Mouse (Mus musculus): ENCODE measurements at regions not wholly inside any gene's neighbourhood (a gene's known extent, or its start where the extent isn't known, plus 50 kb on each side); places are given as distances from the start of the nearest gene placed in this dataset.

DNA sequence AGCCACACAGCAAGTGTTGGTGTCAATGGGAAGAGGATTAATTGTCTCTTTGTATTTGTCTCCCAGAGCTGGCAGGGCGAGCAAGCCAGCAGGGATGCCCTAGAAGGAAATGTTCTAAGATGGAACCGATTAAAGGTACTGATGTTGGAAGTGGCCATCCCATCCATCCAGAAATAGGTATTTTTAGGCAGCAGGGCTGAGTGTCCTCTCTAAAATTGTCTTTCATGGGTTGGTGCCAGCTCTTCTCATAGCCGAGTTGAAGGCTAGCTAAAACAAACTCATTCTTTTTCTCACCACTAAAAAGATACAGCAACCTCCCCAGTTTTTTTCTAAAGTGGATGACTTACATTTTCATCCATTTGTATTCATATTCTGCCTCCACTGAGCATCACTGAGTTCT is 120.2 kb upstream of the Xylt1 start:
- no peak for DNase-seq (ENCODE audit: low read depth, low spot score)

DNA sequence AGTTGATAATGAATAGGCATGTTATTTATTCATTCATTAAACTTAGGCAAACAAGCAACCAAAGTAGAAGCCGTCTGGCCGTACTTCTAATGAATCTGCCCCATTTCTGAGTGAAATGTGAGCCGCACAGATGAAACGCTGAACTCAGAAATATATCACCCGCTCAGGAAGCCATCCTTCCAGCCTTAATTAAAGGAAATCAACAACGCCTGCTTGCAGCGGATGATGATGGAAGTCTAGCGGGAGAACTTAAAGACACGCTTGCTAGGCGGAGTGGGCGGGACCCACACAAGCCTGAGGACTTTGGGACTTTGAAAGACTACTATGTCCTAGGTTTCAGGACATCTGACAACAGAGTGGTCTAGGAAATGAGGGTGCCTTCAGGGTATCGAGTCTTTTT is 117.7 kb upstream of the Xylt1 start:
- DNase-seq (ENCODE audit: low read depth, low spot score): no peak

DNA sequence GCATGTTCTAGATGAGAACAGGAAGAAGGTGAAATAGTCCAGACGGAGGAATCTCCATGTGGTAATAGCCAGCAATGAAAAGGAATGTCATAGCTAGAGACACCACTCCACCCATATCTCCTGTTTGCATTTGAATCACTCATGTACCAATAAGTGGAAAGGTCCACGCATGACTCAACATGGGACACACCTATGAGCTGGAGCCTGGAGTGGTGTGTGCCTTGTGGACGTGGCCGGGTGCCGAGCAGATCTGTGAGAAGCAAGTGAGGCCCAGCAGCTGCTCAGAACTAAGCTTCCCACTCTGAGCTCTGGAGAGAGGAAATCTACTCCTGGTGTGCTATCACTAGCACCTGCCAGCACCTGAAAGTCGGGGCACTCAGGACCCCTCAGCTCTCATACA is 116.4 kb upstream of the Xylt1 start:
- DNase-seq (ENCODE audit: low read depth, low spot score): no peak

DNA sequence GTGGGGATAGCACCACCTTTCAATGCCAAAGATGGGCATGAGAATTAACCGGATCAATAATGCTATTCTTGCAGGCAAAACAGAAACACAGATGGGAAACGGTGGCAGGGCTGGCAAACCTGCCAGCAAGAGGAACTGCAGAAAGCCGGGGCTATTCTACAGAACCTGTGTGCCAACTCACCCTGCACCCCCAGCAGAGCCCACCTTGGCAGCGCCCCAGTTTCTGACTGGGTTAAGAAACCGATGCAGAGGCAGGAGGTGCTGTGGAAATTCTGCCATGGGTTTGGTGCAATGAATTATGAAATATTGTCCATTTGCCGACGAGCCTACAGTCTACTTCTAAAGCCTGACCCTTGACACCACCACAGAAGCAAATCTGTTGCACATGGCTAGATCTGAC is 112.7 kb upstream of the Xylt1 start:
- DNase-seq (ENCODE audit: low read depth, low spot score): no peak

DNA sequence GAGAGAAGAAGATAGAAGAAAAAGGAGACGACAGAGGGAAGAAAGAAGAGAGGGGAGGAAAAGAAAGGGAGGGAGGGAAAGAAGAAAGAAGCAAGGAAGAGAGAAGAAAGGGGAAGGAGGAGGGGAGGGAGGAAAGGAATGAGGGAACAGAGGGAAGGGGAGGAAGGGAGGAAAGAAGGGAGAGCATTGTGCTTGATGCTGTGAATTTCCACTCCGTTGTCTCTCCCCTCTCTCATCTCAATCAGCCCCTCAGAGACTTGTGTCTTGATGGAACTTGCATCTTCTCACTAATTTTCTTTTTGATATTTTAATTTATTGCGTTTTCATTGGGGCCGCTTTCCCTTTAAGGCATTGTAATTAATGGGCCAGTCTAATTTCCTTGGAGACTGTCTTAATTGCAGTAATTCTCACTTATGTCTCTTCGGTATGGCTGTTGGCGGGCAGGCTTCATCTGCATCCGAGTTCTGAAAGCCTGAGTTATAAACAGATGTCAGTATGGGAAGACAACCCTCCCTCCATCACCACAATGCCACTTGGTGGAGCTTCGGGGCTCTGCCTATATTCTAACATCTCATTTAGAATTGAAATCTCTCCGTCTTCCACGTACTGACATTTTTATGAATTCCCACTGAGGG is 111.4 kb upstream of the Xylt1 start:
- no peak for DNase-seq (ENCODE audit: low read depth, low spot score)

DNA sequence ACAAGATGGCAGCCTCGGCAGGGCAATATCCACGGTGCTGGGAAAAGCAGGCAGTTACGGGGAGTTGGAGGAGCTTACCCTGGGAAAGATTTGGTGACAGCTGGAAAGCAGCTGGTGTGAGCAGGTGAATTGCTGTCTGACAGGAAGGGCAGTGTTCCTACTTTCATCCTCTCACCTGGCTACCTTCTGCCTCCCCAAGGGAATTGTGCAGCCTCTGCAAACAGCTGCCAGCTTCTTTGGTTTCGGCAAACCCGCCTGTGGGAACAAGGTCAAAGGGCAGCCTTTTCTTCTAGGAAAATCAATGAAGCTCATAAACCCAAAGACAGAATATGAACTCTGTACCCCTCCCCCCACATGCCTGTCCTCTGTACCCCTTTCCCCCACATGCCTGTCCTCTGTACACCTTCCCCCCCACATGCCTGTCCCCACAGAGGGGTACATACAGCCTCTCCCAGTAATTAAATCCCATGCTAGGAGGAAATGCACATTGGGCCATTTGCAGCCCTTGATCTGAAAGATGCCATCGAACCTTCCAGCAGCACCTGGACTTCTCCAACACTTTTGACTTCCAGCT is 102.3 kb upstream of the Xylt1 start:
- no peak for DNase-seq (ENCODE audit: low read depth, low spot score)

DNA sequence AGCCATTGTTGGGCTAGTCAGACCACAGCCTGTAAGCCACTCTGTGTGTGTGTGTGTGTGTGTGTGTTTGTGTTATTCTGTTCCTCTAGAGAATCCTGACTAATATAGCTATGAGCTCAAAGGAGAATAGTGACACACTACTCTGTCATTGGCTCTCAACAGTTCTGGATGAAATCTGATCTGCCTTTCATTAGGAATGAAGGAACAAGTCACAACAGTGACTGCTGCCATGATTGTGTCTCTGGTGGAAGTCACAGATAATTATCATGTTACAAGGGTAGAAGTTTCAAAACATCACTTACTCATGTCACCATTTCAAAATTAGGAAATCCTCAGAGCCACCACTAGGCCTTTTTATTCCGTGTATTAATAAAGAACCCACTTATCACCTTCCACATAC is 98.6 kb upstream of the Xylt1 start:
- DNase-seq (ENCODE audit: low read depth, low spot score): no peak

DNA sequence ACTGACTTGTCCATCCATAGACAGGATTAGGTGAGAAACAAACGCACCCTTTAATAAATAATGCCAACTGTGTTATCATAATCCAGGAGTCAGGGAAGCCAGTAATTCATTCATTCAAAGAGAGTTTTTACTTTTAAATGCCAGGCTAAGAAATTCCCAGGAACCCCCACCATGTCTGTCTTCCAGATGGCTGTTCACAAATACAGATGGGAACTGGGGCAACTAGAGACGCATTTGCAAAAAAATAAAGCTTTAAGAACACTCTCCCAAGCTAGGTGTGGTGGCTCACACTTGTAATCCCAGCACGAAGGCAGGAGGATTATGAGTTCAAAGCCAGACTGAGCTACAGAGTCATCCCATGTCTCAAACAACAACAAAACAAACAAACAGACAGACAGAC is 95.6 kb upstream of the Xylt1 start:
- no peak for DNase-seq (ENCODE audit: low read depth, low spot score)

DNA sequence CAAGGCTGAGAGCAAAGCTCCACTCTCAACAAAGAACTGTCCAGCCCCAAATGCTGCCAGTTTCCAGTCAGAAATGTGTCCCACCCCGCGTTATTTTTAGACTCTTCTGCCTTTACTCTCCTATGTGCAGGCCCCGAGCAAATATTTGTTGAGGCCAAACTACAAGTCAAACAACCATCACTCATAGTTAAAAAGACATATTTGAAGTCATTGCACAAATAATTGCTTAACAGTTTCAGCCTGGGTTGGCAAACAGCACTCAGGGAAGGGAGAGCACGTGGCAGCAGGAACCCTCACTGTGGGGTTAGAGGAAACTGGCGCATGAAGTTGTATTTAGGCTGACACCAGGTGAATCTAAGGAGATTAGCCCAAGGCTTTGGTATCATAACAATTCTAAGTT is 94.8 kb upstream of the Xylt1 start:
- DNase-seq (ENCODE audit: low read depth, low spot score): no peak

DNA sequence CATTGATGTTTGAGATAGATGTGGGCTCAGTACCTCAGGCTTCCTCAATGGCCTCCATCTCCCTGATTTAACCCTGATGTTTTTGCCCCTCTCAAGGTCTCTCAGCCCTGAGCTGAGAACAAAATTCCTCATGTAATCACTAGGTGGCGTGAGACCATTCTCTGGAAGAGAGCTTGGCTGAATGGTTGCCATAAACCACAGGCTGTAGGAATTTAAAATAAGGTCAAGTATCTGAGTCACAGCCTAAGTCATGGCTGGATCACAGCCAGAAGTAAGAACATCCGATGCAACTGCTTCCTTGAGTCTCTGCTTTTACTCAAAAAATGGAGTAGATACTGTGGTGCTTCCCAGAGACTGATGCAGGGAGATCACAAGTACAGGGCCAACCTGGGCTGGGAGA is 77.1 kb upstream of the Xylt1 start:
- no peak for DNase-seq (ENCODE audit: low read depth, low spot score)

DNA sequence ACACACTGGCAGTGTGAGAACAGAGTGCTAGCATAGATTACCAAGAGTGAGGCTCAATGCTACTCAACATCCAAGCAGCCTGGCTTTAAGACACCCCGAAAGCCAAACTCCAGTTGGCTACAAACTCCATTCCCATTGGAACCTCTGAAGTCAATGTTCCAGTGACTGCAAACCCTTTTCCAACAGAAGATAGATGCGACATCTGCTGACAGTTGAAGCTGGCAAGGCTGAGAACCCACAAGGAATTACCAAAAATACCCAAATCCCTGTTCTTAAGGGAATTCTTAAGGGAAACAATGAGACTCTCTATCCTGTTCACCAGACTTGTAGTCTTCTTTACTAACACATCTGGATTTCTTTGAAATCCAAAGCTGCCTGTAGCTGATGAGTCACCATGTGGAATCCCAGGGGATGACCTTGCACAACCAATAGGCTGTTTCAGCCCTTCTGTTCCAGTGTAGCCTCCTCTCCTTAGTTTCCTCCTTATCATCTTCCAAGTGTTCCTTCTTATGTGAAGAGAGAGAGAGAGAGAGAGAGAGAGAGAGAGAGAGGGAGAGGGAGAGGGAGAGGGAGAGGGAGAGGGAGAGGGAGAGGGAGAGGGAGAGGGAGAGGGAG is 70.1 kb upstream of the Xylt1 start:
- DNase-seq (ENCODE audit: low read depth, low spot score): no peak

DNA sequence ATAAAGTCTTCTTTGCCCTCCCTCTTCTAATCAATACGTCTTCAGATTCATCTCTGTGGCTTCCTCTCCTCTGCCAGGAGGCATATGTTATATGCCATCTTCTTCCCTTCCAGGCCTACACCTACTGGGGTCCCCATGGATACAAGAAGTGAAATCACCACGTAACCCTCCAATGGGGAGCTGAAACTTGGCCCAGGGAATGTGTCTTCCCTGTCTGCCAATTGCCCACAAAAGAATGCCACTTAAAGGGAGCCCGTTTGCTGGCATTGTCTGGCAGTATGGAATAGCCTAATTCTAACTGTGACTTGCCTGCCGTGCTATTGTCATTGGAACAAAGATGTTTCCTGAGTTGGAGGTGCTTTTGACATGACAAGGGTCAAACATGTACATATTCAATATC is 69.5 kb upstream of the Xylt1 start:
- no peak for DNase-seq (ENCODE audit: low read depth, low spot score)

DNA sequence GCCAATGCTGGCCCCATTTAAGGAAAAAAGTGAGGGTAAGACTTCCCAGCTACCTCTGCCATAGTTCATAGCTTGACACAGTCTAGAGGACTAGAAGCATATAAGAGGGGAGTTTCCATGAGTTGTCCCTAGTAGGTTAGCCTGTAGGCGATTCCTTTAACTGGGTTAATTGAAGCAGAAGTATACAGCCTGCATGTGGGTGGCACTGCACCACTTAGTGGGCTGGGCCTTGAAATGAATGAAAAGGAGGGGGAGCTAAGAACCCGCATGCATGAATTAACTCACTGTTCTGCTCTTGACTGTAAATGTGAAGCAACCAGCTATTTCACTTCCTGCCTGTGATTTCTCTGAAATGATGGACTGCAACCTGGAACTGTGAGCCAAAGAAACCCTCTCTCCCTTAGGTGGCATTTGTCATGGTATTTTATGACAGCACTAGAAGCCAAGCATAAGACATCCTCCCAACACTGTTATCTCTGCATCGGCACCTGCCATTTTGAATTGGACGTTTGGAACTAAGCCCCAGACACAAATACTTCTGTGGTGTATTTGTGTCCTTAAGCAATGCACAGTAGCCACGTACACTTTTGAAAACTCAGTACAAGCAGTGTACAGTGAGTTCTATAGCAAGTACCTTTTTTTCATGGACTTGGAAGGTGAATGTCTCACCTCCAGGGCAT is 64.5 kb upstream of the Xylt1 start:
- no peak for DNase-seq (ENCODE audit: low read depth, low spot score)

DNA sequence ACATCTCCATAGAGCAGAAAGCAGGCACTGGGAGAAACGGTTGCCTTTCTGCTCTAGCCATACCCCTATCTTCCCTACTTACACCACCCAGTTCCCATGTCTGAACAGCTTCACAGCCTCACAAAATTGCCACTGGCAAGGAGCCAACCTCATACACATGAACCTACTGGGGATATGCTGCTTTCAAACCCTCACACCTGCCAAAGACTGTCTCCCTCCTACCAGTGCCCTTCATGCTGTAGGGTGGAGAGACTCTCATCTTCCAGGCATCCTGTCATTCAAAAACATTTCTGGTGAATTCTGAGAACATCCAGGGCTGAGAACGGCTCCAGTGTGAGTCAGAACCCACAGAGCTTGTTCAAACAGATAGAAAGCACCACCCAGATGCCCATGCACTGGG is 63.4 kb upstream of the Xylt1 start:
- no peak for DNase-seq (ENCODE audit: low read depth, low spot score)

DNA sequence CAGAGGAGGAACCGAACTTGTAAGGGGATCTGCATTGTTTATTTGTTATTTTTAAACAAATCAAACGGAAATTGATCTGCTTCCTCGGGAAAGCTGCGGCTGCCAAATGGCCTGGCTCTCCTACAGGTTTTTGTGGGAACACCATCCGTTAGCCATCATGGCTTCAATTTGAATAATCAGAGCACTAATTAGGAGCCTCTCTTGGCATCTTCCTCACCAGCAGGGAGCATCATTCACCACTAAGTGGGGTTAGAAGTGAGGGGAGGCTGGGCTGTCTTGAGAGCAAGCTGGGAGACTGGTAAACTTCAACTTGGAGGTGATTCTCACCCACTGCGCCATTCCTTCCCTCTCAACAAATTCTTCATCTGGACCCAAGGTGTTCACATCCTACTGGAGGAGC is 60.2 kb upstream of the Xylt1 start:
- DNase-seq (ENCODE audit: low read depth, low spot score): no peak

Measured in A20 (cell line).